Mouse (Mus musculus) heart, postnatal 36 days (tissue): ENCODE measurements around the gene Snd1. TPM values are rescaled to one million over a fixed set of nuclear protein-coding genes. Genes with fewer than 3 reads are reported as not detected.
A peak's percentile ranks its signal among the peaks of the same experiment; 100 is the strongest.
"Not testable (repeated sequence)": the region's sequence is repeated elsewhere in the genome, so short reads cannot be mapped to it uniquely, and the experiment has no call there.

Experiments used
- DNase-seq, 2 experiments: peaks; one replicate each; pipeline ENCODE4 v3.0.0; 2021 to 2022
- intact Hi-C: fragments of 180-260 bp; cut with DNase I; formaldehyde crosslinking; loops from one replicate; pipeline ENCODE4 v1.15.1; 2025
- total RNA-seq, 2 experiments: library from RNA; stranded (reverse); gene quantifications; 2 replicates each; pipeline ENCODE4 v1.2.3; 2021

Gene Snd1
- total RNA-seq, 2 experiments from 2014 or later, result 75.0 to 78.1 TPM

- DNase-seq, result no peak
- intact Hi-C loops, result no loop called here
These were observed 6.0 kb downstream of the Snd1 start for GRCm38 (mm10) chr6:28480752-28481492.

GRCm38 (mm10) chr6:28482711-28483315 lies 7.9 kb downstream of the Snd1 start:
- no peak for DNase-seq
- intact Hi-C loops, result no loop called here

GRCm38 (mm10) chr6:28486008-28486407 lies 11.1 kb downstream of the Snd1 start:
- intact Hi-C loops, result no loop called here
- DNase-seq, result peak; percentile 33 to 42

- intact Hi-C loops, result no loop called here
- peak in 1 of 2 experiments; percentile 17 for DNase-seq
These were observed 11.5 kb downstream of the Snd1 start for GRCm38 (mm10) chr6:28486471-28486870.

- DNase-seq, result no peak
- intact Hi-C loops, result no loop called here
These were observed 12.0 kb downstream of the Snd1 start for GRCm38 (mm10) chr6:28486905-28487304.

GRCm38 (mm10) chr6:28488204-28488851 lies 13.4 kb downstream of the Snd1 start:
- no peak for DNase-seq
- intact Hi-C loops, result no loop called here

GRCm38 (mm10) chr6:28490612-28491011 lies 15.7 kb downstream of the Snd1 start:
- DNase-seq, result no peak
- intact Hi-C loops, result no loop called here

- intact Hi-C loops, result no loop called here
- DNase-seq, result no peak
These were observed 16.3 kb downstream of the Snd1 start for GRCm38 (mm10) chr6:28491198-28491597.

- intact Hi-C loops, result no loop called here
These were observed 22.9 kb downstream of the Snd1 start for GRCm38 (mm10) chr6:28497837-28498236.

GRCm38 (mm10) chr6:28502576-28502975 lies 27.6 kb downstream of the Snd1 start:
- DNase-seq, result no peak
- intact Hi-C loops, result no loop called here

More at GRCm38 (mm10) chr6:28497837-28498236, 22.9 kb downstream of the Snd1 start:
- peak in 1 of 2 experiments; percentile 14 for DNase-seq

- no peak for DNase-seq
- intact Hi-C loops, result no loop called here
These were observed 28.2 kb downstream of the Snd1 start for GRCm38 (mm10) chr6:28503148-28503547.

GRCm38 (mm10) chr6:28504611-28505010 lies 29.7 kb downstream of the Snd1 start:
- DNase-seq, result no peak
- intact Hi-C loops, result no loop called here

GRCm38 (mm10) chr6:28507759-28508158 lies 32.8 kb downstream of the Snd1 start:
- DNase-seq, result no peak
- intact Hi-C loops, result no loop called here

- no peak for DNase-seq
- intact Hi-C loops, result no loop called here
These were observed 39.3 kb downstream of the Snd1 start for GRCm38 (mm10) chr6:28514195-28514594.

GRCm38 (mm10) chr6:28514830-28515350 lies 40.0 kb downstream of the Snd1 start:
- intact Hi-C loops, result no loop called here
- no peak for DNase-seq

GRCm38 (mm10) chr6:28516618-28517017 lies 41.7 kb downstream of the Snd1 start:
- DNase-seq, result no peak
- intact Hi-C loops, result no loop called here

- intact Hi-C loops, result no loop called here
- no peak for DNase-seq
These were observed 42.1 kb downstream of the Snd1 start for GRCm38 (mm10) chr6:28517050-28517449.

GRCm38 (mm10) chr6:28519426-28519825 lies 44.5 kb downstream of the Snd1 start:
- DNase-seq, result no peak
- intact Hi-C loops, result no loop called here

GRCm38 (mm10) chr6:28520787-28521186 lies 45.8 kb downstream of the Snd1 start:
- DNase-seq, result not testable (repeated sequence)
- intact Hi-C loops, result loop anchor here (10.0 kb wide), 1 partner anchor 624 kb away; no protein-coding TSS in a partner anchor

GRCm38 (mm10) chr6:28521416-28521815 lies 46.5 kb downstream of the Snd1 start:
- no peak for DNase-seq
- intact Hi-C loops, result loop anchor here (10.0 kb wide), 1 partner anchor 623 kb away; no protein-coding TSS in a partner anchor

- DNase-seq, result no peak
- intact Hi-C loops, result loop anchor here (10.0 kb wide), 1 partner anchor 619 kb away; no protein-coding TSS in a partner anchor
These were observed 50.6 kb downstream of the Snd1 start for GRCm38 (mm10) chr6:28525589-28525988.
